Comparison of ENCODE assay signal across 13 mouse cellular contexts in genomic region chr1:163607701-163608100, GRCm38 (mm10).
DNase-seq lines count a peak whose midpoint lies in the region; ATAC-seq and TF ChIP-seq lines count a peak whose summit lies in the region.
"Had no signal": no experiment of that assay in that cellular context is flagged by ENCODE, and none has a peak within 500 bp of the region (broad histone marks: within the 10 kb centered on the region; RNA-seq: fewer than 3 reads in every experiment).

No protein-coding gene starts in this region.

- no peak overlapping the region for H3K4me3 ChIP-seq in hindbrain, postnatal 0 days (ENCODE audit: low read length)
- no peak overlapping the region for H3K4me3 ChIP-seq in hindbrain, embryonic 11.5 days (ENCODE audit: low read depth, low read length)
- H3K4me3 ChIP-seq: forebrain, embryonic 15.5 days; intestine, embryonic 15.5 days had no signal

- 51% methylated on average over 5 of the region's 5 CpGs for WGBS in hindbrain, postnatal 0 days
- WGBS in hindbrain, embryonic 11.5 days = 76% methylated on average over 5 of the region's 5 CpGs

- H3K27ac ChIP-seq in hindbrain, postnatal 0 days = no peak overlapping the region
- H3K27ac ChIP-seq in hindbrain, embryonic 11.5 days (ENCODE audit: low read depth, low read length) = no peak overlapping the region
- H3K27ac ChIP-seq: forebrain, embryonic 15.5 days; intestine, embryonic 15.5 days had no signal

- no peaks in the 10 kb centered on the region for H3K36me3 ChIP-seq in hindbrain, postnatal 0 days (ENCODE audit: insufficient read depth, low read length)
- H3K36me3 ChIP-seq in hindbrain, embryonic 11.5 days (ENCODE audit: control insufficient read depth, insufficient read depth, low read length) = no peaks in the 10 kb centered on the region
- H3K36me3 ChIP-seq: forebrain, embryonic 15.5 days; intestine, embryonic 15.5 days had no signal

- no peaks in the 10 kb centered on the region for H3K4me1 ChIP-seq in hindbrain, postnatal 0 days (ENCODE audit: insufficient read depth, low read length)
- no peaks in the 10 kb centered on the region for H3K4me1 ChIP-seq in hindbrain, embryonic 11.5 days (replicated peaks; ENCODE audit: control insufficient read depth, insufficient read depth, low read length)
- H3K4me1 ChIP-seq: forebrain, embryonic 15.5 days; intestine, embryonic 15.5 days had no signal

- peak; percentile 20 for DNase-seq in hindbrain, postnatal 0 days (ENCODE audit: low spot score)
- no peak for DNase-seq in hindbrain, embryonic 11.5 days (ENCODE audit: low spot score)
- peak; percentile 77 for DNase-seq in NIH3T3 (ENCODE audit: low read depth)
- peak; percentile 43 for DNase-seq in fibroblast of lung, adult 2 months (ENCODE audit: low read depth)
- peak; percentile 25 to 30 for DNase-seq in heart, postnatal 14 days
- DNase-seq in spleen, postnatal 4 days (ENCODE audit: low spot score in 2 of 2) = no peak
- no peak for DNase-seq in frontal cortex, postnatal 14 days (ENCODE audit: low spot score in 2 of 2)
- DNase-seq: cerebellum, adult 8-10 months; right cerebral cortex, postnatal 14 days had no signal

- H3K9ac ChIP-seq in hindbrain, postnatal 0 days (replicated peaks; ENCODE audit: low read length) = no peak overlapping the region
- H3K9ac ChIP-seq in hindbrain, embryonic 11.5 days (ENCODE audit: low read depth, low read length) = no peak overlapping the region
- H3K9ac ChIP-seq: forebrain, embryonic 15.5 days; intestine, embryonic 15.5 days had no signal

- no peak for TF ChIP-seq CTCF in hindbrain, postnatal 0 days (IDR thresholded peaks at IDR 0.05; ENCODE audit: low read depth)

- ATAC-seq in hindbrain, postnatal 0 days = no peak
- ATAC-seq in hindbrain, embryonic 11.5 days (ENCODE audit: low FRiP score) = no peak
- ATAC-seq: forebrain, embryonic 15.5 days; intestine, embryonic 15.5 days; lung, postnatal 0 days had no signal

- no peaks in the 10 kb centered on the region for H3K9me3 ChIP-seq in hindbrain, postnatal 0 days (ENCODE audit: low read length)
- H3K9me3 ChIP-seq in hindbrain, embryonic 11.5 days (ENCODE audit: control insufficient read depth, low read length) = no peaks in the 10 kb centered on the region
- H3K9me3 ChIP-seq: forebrain, embryonic 15.5 days; intestine, embryonic 15.5 days had no signal

- H3K27me3 ChIP-seq in hindbrain, postnatal 0 days (ENCODE audit: insufficient read depth, low read length) = no peaks in the 10 kb centered on the region
- no peaks in the 10 kb centered on the region for H3K27me3 ChIP-seq in hindbrain, embryonic 11.5 days (ENCODE audit: control insufficient read depth, insufficient read depth, low read length)
- H3K27me3 ChIP-seq: CH12.LX; forebrain, embryonic 15.5 days; intestine, embryonic 15.5 days had no signal

- H3K4me2 ChIP-seq in hindbrain, postnatal 0 days (ENCODE audit: low read depth, low read length) = no peak overlapping the region
- no peak overlapping the region for H3K4me2 ChIP-seq in hindbrain, embryonic 11.5 days (replicated peaks; ENCODE audit: low read depth, low read length)
- H3K4me2 ChIP-seq: forebrain, embryonic 15.5 days; intestine, embryonic 15.5 days had no signal

- intact Hi-C loops in heart, postnatal 14 days (cut with DNase I) = no loop called here

Comparison
In these comparisons a context has a peak if more than half of its experiments do, and no peak if none do; other contexts are left out.
1. DNase-seq: peak in hindbrain, postnatal 0 days (single experiment), NIH3T3 (single experiment), fibroblast of lung, adult 2 months (single experiment) and heart, postnatal 14 days (2 of 2); none in hindbrain, embryonic 11.5 days (single experiment), spleen, postnatal 4 days (0 of 2) and frontal cortex, postnatal 14 days (0 of 2).